Mouse (Mus musculus) activated CD4-positive, CD25-positive, alpha-beta regulatory T cell, adult 4 months (primary cell): ENCODE data around the gene Tmprss12. TPM values are rescaled to one million over a fixed set of nuclear protein-coding genes. Genes with fewer than 3 reads are reported as not detected.
"Not testable (repeated sequence)": the region's sequence is repeated elsewhere in the genome, so short reads cannot be mapped to it uniquely, and the experiment has no call there.

Experiments used
- ATAC-seq: one replicate; pipeline ENCODE4 v1.8.0; 2017
- polyA plus RNA-seq, 2 experiments: library from polyadenylated mRNA; unstranded; fragments of 100-300 nt; shearing (Covaris generic); gene quantifications; one replicate each; pipeline ENCODE4 v1.2.1; 2017

The Tmprss12 gene
- not detected for polyA plus RNA-seq

DNA sequence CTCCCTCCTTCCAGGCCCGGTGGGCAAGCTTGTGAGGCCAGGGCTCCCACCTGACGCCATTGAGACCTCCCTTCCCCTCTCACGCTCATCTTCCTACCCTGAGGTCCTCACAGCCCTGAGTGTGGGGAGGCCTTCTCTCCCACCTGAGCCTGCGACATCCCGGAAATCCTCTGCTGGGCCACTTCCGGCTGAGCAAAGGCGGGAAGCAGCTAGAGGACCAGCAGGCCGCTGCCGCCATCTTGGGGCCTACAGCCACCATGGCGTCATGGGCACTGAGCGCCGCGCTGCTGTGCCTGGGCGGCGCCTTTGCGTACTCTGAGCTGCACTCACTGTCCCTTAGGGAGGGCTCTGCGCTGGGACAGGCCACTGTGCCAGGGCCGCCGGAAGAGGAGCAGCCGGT, at the start of gene Tmprss12:
Gene Tmprss12, plus strand, starts transcription at position 212 of the 400 bp plus-strand sequence.
- ATAC-seq: no peak

DNA sequence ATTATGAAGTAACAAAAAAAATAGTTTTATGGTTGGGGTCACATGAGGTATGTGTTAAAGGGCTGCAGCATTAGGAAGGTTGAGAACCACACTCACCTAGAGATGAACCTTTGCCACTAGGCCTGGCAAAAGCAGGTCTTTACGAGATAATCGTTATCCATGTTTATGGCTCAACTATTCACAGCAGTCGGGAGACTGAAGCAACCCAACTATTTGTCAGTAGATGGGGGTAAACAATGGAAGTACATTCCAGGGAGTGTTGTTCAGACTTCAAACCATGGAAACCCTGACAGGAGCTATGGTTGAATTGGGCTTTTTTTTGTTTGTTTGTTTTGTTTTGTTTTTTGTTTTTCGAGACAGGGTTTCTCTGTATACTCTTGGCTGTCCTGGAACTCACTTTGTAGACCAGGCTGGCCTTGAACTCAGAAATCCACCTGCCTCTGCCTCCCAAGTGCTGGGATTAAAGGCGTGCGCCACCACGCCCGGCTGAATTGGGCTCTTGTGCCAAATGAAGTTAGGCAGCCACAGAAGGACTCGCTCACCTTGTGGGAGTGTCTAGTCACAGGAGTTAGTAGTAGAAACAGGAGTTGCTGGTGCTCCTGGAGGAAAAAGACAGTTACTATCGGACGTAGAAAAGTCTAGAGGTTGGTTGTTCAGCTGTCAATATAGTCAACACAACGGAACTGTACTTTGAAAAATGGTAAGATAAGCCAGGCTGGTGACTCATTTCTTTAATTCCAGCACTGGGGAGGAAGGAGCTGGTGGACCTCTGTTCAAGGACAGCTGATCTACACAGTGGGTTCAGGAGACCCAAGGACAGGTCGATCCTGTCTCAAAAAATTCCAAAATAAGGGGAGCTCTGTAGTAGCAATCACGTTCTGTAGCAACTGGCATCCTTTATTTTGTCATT, 48.8 kb upstream of the Tmprss12 start:
- no peak for ATAC-seq

DNA sequence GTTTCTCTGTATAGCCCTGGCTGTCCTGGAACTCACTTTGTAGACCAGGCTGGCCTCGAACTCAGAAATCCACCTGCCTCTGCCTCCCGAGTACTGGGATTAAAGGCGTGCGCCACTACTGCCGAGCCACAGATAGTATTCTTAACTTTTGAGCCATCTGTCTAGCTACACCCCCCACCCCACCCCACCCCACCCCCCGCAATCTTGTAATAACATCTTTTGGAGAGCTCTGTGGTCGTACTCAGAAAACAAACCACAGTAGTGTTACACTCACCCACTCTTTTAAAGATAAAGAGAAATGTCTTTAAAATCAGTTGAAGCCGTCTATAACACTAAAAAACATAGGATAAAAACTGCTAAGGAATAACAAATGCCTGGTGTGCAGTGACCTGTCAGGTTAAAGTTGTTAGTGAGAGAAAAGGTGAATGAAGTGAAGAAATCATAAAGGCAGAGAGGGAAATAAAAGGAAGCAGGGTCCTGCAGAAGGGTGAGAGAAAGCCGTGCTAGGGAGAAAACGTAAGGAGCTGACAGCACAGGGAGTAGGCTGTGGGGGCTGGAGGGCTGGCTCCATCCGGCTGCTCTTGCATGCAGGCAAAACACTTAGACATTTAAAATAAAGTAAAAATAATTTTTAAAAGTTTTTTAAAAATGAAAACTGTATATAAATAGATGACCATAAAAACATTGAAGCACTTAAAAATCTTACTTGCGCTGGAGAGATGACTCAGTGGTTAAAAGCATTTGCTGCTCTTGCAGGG, 45.2 kb upstream of the Tmprss12 start:
- ATAC-seq: no peak

DNA sequence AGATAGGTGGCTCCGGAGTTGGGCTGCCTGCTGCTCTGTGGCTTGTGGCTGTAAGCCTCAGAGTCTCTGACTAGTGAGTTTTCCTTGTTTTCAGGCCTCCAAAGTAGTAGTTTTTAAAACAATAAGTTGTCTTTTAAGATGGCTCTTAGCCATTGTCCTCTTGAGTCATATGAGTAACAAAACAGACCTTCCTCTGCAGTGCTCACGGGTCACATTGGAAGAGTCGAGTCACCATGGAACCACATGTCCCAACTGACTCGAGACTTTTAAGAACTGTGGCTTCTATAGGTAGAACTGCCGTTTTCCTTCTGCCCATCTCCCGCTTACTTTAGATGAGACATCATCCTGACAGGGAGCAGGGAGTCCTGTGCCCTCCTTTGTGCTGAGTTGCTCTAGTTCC, 43.7 kb upstream of the Tmprss12 start:
- ATAC-seq: no peak

DNA sequence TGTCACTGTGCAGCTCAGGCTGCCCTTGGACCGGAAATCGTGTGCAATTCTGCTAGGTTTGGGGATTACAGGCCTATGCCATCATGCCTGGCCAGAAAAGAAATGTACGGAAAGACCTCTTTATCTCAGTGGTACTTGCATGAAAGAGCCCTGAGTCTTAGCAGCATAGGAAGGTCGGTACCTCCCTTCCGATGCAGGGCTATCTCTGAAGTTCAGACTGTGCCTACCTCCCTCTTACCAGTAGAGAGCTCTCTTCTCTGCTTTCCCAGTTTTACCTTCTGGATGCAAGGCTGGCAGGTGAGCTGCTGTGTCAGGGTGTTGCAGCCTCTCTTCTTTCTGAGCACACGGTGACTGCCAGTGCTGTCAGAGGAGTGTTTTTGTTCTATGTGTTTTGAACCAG, 38.9 kb upstream of the Tmprss12 start:
- no peak for ATAC-seq

DNA sequence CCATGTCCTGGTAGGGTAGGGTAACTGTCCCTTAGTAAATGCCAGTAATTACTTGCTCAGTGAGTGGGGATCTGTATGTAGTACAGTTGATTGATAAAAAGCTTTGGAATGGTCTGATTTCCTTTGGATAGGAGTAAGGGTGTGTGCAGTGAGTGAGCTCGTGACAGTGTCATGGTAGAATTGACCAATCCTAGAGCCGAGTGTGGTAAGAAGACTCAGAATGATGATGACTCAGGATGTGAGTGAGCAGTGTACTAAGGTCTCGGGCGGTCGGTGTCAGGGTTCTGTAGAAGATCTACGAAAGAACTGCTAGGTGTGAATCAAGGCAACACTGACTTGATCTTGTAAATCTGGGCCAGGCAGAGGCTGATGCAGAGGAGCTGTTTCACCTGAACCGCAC, 34.7 kb upstream of the Tmprss12 start:
- no peak for ATAC-seq

DNA sequence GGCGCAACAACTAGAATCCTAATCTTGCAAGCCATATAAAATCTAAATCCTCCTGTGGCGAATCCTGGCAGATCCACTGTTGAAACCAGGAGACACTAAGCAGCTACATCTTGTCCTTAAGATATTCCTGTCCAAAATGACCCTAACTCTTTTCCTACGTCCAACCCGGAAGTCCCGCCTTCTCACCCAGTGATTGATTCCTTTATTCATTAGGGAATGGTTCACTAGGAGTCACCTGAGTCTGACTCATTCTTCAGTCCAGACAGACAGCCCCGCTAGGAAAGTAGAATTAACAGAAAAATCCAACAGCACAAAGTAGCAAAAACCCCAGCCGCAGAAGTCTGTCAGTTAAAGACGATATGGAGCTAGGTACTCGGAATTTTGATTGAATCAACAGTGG, 33.3 kb upstream of the Tmprss12 start:
- no peak for ATAC-seq

DNA sequence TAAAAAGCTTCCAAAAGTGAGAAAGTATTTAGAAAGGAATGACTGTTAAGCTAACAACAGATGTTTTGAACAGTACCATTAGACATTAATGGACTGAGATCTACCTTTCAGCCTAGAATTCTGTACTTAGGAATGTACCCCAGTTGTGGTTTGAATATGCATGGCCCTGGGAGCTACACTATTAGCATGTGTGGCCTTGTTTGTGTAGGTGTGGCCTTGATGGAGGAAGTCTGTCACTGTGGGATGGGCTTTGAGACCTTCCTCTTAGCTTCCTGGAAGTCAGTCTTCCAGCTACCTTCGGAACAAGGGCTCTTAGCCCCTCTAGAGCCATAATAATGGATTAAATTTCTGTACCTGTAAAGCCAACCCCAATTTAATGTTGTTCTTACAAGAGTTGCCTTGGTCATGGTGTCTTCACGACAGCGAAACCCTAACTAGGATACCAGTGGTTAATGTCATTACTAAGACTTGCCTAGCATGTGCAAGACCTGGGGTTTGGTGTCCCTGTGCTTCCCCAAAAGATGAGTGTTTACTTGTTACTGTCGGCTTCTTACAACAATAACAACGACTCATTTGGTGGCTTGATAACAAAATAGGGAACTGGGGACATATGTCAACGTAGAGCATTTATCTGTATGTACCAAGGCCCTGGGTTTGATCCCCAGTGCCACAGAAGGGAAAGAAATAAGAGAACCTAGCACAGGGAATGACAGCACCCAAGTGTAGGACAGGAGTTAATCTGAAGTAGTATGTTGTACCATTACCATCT, 31.8 kb upstream of the Tmprss12 start:
- no peak for ATAC-seq

DNA sequence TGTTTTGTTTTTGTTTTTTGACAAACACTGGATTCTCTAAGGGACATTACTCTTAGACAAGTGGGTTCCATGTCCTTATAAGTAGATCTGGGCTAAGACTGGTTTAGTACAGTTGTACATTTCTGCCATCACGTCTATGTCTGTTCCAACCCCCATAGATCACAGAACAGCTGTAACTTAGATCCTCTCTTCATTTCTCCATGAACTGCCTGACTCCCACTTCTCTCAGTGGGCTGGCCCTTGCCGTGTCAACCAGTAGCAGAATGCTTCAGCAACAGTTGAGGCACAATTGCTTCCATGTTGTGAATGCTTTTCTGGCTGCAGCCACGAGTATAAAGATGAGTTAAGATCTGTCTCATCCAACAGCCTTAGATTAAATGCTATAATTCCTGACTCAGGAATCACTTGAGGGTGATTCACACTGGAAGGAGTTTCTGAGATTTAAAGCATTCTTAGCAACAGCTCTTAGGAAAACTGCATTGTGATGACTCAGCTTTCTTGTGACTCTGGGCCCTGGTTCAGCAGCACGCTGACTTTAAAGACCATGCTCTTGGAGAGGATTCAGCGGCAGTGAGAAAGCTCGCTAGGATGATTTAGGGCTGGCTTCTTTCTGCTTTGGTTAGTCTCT, 29.4 kb upstream of the Tmprss12 start:
- no peak for ATAC-seq

DNA sequence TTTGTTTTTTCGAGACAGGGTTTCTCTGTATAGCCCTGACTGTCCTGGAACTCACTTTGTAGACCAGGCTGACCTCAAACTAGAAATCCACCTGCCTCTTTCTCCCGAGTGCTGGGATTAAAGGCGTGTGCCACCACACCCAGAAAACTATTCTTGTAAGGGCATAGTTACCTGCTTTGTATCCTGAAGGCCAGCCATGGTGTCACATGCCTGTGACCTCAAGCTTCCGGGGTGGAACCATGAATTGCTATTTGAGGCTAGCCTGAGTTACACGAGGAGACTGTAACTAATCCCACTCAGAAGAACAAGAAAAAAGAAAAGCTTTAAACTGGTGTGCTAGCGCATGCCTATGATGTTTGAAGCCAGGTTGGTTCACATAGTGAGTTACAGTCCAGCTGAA, 24.3 kb upstream of the Tmprss12 start:
- no peak for ATAC-seq

DNA sequence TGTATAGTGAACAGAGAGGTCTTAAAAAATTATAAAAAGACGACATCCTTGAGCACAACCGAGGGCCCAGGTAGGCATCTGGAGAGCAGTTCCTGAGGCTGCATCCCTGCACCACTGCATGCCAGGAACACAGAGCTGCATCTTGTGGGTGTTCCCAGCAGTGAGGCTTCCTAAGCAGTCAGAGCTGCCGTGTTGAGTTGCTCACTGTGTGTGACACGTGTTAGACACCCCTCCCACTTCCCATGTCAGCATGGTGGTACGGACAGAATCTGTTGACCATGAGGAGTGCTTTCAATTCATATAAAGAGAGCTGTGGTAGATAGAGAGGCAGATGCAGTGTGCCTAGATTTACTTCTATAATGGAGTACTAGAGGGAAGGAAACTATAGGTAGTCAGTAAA, 23.3 kb upstream of the Tmprss12 start:
- no peak for ATAC-seq

DNA sequence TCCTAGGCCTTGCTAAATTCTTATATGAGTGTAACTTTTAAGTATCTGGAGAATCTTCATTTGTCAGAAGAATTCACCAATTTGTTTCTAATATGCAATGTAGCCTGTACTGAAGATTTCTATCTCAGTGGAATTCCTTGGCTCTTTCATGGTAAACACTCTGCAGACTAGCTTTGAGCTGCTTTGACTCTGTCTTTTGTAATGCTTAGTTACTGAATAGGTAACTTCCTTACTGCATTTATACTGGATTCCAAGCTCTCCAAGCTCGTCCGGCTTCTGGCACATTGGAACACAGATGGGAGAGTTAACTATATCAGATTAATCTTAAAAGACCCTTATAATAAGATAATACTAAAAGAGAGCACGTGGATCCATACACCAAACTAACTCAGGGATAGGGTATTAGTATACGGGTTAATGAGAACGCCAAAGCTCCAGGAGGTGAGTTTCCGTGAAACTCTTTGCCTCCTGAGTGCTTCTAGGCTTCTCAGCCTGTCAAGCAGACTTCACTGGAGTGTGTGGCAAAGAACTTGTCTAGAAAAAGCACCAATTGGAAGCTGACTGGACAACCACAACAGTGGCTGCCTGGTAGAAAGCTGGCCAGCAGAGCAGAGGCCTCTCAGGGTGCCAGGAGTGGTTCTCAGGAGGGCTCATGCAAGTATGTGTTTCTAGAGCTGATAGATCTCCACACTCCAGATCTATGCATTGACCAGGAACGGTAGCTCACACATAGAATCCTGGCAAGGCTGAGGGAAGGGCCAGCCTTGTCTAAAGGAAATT, 21.8 kb upstream of the Tmprss12 start:
- no peak for ATAC-seq

DNA sequence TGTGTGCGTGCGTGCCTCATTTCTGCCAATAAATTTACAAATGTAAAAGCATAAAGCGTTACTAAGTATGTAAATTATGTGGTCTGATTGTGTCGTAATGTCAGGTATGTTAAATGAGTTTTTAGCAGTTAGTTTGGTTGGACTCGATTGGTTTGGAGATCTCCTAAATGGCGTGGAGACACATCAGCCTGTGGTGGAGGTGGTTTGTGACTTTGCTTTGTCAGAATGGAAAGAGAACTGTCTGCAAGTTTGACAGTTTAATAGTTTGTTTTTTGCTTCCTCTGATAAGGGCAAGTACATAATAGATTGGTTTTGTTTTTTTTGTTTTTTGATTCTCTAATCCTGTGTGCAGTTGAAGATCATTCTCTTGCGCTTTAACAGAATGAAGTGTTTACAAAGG, 20.3 kb upstream of the Tmprss12 start:
- ATAC-seq: not testable (repeated sequence)

DNA sequence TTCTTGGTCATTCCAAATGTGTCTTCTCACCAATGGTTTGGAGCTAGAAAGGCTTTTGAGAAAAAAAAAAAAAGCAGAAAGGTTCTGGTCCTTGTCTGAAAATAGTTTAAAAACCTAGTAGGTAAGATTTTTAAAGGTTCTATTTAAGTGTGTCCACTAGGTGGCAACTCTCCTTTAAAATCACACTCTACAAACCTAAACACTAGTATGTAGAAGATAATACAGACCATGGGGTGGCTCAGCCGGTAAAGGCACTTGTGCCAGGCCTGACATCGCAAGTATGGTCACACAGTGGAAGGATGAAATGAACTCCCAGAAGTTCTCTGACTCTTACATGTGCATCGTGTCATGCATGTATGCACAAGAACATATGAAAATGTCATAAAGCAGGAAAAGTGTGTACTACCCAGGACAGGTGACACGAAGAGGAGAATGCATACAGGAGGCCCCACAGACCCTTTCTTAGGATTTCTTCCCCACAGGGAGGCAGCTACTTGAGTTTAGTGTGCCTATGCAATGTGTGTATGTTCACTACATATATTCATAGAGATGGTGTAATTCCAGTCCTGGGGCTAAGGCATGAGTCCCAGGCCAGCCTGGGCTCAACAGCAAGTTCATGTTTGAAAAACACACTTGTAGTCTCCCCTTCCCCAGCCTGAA, 17.3 kb upstream of the Tmprss12 start:
- ATAC-seq: no peak

DNA sequence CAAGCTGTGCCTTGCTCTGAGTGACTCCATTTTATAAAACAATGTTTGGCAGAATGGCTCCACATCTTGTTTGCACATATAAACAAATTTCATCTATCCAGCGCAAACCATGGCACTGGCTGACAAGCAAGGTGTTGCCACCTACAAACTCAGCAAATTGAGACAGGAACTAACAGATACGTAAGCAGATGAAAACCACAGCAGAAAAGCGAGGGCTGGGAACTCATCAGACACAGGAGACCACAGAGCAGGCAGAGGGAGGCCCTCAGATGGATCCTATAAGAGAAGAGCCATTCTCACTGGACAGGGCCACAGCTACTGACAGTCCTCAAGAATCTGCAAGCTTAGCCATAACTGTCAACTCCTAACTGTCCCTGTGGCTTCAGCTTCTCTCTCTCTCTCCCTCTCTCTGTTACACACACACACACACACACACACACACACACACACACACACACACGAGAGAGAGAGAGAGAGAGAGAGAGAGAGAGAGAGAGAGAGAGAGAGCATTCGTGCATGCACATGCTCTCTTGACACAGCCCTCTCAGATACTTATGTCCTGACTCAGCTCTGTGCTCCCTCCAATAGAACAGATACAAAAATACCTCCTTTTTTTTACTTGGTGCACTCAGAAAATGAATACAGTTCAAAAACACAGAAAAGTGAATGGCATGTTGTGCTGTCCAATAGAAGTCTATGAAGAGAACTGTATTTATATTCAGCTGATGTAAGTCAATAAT, 14.9 kb upstream of the Tmprss12 start:
- no peak for ATAC-seq

DNA sequence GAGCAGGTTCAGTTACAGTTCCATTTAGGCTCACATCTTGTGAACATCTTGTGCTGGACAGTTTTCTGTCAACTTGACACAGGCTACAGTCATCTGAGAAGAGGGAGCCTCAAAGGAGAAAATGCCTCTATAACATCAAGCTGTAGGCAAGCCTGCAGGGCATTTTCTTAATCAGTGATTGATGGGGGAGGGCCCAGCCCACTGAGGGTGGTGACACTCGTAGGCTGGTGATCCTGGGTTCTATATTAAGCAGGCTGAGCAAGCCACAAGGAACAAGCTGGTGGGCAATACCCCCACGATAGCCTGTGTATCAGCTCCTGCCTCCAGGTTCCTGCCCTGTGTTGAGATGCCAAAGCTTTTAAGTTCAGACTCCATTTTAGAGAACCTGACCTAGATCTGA, 11.7 kb upstream of the Tmprss12 start:
- ATAC-seq: no peak

DNA sequence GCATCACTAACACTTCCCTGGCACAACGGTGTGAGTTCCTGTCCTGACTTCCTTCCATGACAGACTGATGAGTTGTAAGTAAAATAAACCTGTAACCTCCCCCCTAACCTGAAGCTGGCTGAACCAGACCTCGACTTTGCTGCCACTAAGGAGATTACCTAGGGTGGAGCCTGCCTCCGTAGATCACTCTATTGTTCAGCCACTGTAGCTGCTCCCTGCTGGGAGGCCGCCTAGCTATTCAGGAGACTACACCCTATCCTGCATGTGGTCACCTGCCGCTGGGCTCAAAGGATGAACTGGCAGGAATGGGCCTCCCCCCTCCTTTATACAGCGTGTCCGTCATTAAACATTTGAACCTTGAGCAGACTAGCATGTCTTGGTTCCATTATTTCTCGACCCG, 10.9 kb upstream of the Tmprss12 start:
- ATAC-seq: no peak

DNA sequence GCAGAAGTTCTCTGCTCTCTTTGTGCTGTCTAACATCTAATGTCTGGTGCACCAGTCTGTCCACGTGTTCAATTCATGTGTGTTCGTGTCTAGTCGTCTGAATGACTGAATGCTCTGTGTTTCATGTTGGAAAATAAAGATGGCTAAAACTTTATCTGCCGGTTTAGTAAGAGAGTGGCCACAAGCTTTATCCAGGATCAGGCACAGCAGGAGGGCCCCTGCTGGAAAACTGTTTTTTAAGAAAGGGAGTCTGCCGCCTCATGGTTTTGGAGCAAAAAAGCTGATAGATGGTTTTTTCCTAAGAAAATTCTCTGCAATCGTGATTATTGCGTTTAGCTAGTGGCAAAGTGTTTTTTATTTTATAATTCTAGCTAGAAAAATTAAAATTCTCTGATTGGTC, 10.0 kb upstream of the Tmprss12 start:
- ATAC-seq: not testable (repeated sequence)

DNA sequence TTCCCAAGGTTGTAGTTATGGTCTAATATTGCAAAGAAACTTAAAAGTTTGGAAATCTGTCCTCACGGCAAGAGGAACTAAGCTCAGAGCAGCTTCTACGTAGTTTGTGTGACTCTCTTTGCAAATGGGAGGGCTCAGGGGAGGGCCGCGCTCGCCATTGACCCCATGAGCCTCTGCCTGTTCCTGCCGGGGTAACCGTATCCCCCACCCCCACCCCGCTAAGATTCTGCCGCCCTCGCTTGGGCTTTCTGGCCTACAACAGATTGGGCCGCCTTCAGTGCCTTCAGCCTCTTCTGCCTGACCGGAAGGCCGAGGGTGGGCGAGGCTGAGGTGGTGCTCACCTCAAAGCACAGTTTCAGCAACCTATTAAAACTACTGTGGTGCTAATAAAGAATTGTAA, 9.2 kb upstream of the Tmprss12 start:
- no peak for ATAC-seq

DNA sequence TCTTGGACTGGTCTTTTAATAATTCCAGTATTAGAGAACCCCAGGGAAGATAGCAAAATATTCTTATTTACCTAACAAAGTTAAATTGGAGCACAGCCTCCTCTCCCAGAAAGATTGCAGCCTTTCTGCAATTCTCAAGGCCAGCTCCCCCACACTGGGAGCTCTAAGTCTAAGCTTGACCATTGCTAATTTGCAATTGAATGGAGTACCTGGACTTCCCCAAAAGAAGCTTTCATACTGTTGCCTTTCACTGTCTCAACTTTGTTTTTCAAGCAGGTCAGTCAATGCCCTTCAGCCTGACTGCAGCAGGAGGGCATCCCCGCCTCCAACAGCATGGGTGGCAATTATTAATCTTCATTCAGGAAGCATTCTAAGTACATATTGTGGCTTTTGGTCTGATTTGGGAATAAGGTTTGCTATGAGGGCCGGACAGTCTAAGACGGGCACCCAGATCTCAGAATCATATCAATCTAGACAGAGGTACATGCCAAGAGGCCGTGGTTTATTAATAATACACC, 6.8 kb upstream of the Tmprss12 start:
- not testable (repeated sequence) for ATAC-seq
